Mouse (Mus musculus): Measurements from ENCODE around the gene Cacna1f.

DNA sequence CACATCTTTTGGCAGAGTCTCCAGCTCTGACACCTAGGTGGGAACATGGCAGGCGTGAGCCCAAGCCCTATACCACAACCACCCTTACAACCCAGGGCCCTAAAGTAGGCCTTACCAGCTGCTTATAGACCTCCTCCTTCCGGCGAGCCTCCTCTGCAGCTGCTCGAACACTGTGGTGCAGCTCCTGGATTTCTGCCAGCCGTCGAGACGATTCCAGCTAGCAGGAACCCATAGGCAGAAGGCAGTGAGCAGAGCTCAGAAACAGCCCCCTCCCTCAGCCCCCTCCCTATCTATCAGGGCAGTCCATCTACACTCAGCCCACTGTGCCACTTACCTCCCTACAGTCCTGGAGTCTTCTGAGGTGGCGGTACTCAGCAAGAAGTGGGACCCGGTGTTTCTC, 11.5 kb upstream of the Cacna1f start:
- no peak for TF ChIP-seq CTCF (IDR thresholded peaks at IDR 0.05)
- TF ChIP-seq EP300 (IDR thresholded peaks at IDR 0.05; ENCODE audit: insufficient read depth, low read depth, low read length), result no peak
- TF ChIP-seq POLR2A (IDR thresholded peaks at IDR 0.05; ENCODE audit: insufficient read depth, low read depth, low read length), result no peak

Data from heart, adult 2 months (tissue).